Mouse (Mus musculus) limb, embryonic 15.5 days (tissue): ENCODE results near the gene Tas2r143. TPM values are rescaled to one million over a fixed set of nuclear protein-coding genes. Genes with fewer than 3 reads are reported as not detected.

Source experiments
- ATAC-seq: fragments of 200-750 bp; cut with Nextera tagmentation; 2 replicates; pipeline ENCODE4 v1.8.0; 2017; ENCODE audit warnings: low read depth, moderate TSS enrichment; ENCODE audit not compliant: insufficient number of reproducible peaks, low FRiP score, low TSS enrichment
- H3K27ac ChIP-seq: fragments of 300-500 bp; sonication (generic); 2 replicates; pipeline ENCODE4 v1.5.1; 2015; ENCODE audit warnings: moderate library complexity, mild to moderate bottlenecking, inconsistent platforms
- H3K27me3 ChIP-seq: fragments of 300-500 bp; sonication (generic); 2 replicates; pipeline ENCODE4 v1.6.1; 2015; ENCODE audit warnings: inconsistent platforms
- H3K36me3 ChIP-seq: fragments of 300-500 bp; sonication (generic); 2 replicates; pipeline ENCODE4 v1.6.1; 2015; ENCODE audit warnings: inconsistent platforms
- H3K4me1 ChIP-seq: fragments of 300-500 bp; sonication (generic); 2 replicates; pipeline ENCODE4 v1.6.1; 2015; ENCODE audit warnings: inconsistent platforms
- H3K4me2 ChIP-seq: fragments of 300-500 bp; sonication (generic); 2 replicates; pipeline ENCODE4 v1.6.1; 2015; ENCODE audit warnings: mild to moderate bottlenecking, inconsistent platforms
- H3K4me3 ChIP-seq: fragments of 300-500 bp; sonication (generic); 2 replicates; pipeline ENCODE4 v1.5.1; 2015; ENCODE audit warnings: mild to moderate bottlenecking, inconsistent platforms
- H3K9ac ChIP-seq: fragments of 300-500 bp; sonication (generic); 2 replicates; pipeline ENCODE4 v1.6.1; 2015; ENCODE audit warnings: inconsistent platforms
- H3K9me3 ChIP-seq: fragments of 300-500 bp; sonication (generic); 2 replicates; pipeline ENCODE4 v1.6.1; 2016; ENCODE audit warnings: inconsistent platforms
- WGBS: fragments of 180-500 bp; shearing (Covaris S2); methylation state at CpG from one replicate; pipeline ENCODE4 v1.1.7; 2015; 5-methylcytosine and 5-hydroxymethylcytosine counted together
- polyA plus RNA-seq: library from polyadenylated mRNA; unstranded; fragments of >200 nt; fragmentation: Nextera tagmentation; extraction: Ambion mirVana; gene quantifications from 2 replicates; pipeline ENCODE4 v1.2.1, GENCODE M21; 2015

Gene Tas2r143
- polyA plus RNA-seq, 1 experiment from 2014 or later: not detected

- Histone ChIP-seq H3K4me1 (peaks cover 10% of the 10 kb centered on the region; the same call in 1 of the 2 replicates), H3K9me3 (no peaks in the 10 kb centered on the region), H3K4me3 (no peak overlapping the region), H3K36me3 (no peaks in the 10 kb centered on the region), H3K27ac (no peak overlapping the region), H3K9ac (no peak overlapping the region), H3K4me2 (no peak overlapping the region), H3K27me3 (no peaks in the 10 kb centered on the region)
- ATAC-seq: no peak
- WGBS: 34% methylated on average over 2 of the region's 2 CpGs
Measured at GRCm38 (mm10) chr6:42381221-42381620, 18.8 kb upstream of the Tas2r143 start.

- no peaks in the 10 kb centered on the region for H3K27me3 ChIP-seq
- no peaks in the 10 kb centered on the region for H3K9me3 ChIP-seq
- H3K4me2 ChIP-seq: no peak overlapping the region
- H3K9ac ChIP-seq: no peak overlapping the region
- H3K36me3 ChIP-seq: no peaks in the 10 kb centered on the region
- H3K27ac ChIP-seq: 0 out of 2 replicates have a peak overlapping the region, but pooled peaks have one; percentile 27
- ATAC-seq: no peak
- WGBS: 61% methylated on average over 9 of the region's 9 CpGs
- H3K4me3 ChIP-seq: no peak overlapping the region
- peaks cover 10% of the 10 kb centered on the region; the same call in 1 of the 2 replicates for H3K4me1 ChIP-seq
Measured at GRCm38 (mm10) chr6:42381916-42382381, 18.1 kb upstream of the Tas2r143 start.

GRCm38 (mm10) chr6:42383360-42383759 is 16.7 kb upstream of the Tas2r143 start:
- no peak overlapping the region for H3K9ac ChIP-seq
- 90% methylated on average over 5 of the region's 5 CpGs for WGBS
- H3K4me3 ChIP-seq: no peak overlapping the region
- peaks cover 10% of the 10 kb centered on the region; the same call in 1 of the 2 replicates for H3K4me1 ChIP-seq
- H3K27me3 ChIP-seq: no peaks in the 10 kb centered on the region
- H3K27ac ChIP-seq: no peak overlapping the region
- ATAC-seq: no peak
- H3K36me3 ChIP-seq: no peaks in the 10 kb centered on the region
- H3K9me3 ChIP-seq: no peaks in the 10 kb centered on the region
- H3K4me2 ChIP-seq: no peak overlapping the region

DNA sequence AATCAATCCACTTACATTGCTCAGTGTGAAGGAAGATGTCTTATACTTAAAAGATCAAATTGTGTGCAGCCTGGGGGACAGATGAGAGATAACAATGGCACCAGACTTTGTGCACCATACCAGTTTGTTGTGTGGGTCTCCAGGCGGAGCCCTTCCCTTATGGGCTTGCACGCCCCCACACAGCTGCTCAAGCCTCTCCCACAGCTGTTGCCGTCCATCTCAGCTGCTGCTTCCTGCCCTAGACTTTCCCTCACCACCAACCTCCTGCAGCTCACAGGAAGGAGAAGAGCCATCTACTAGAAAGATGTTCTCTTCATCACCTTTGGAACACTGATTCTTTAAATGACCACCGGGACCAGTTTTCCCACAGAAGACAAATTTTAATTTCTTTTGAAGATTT is 14.4 kb upstream of the Tas2r143 start:
- Histone ChIP-seq H3K4me1 (peaks cover 10% of the 10 kb centered on the region; the same call in 1 of the 2 replicates), H3K4me3 (no peak overlapping the region), H3K9ac (no peak overlapping the region), H3K27me3 (no peaks in the 10 kb centered on the region), H3K27ac (no peak overlapping the region), H3K36me3 (no peaks in the 10 kb centered on the region), H3K4me2 (no peak overlapping the region), H3K9me3 (no peaks in the 10 kb centered on the region)
- ATAC-seq: no peak
- WGBS: 65% methylated on average over 4 of the region's 4 CpGs

DNA sequence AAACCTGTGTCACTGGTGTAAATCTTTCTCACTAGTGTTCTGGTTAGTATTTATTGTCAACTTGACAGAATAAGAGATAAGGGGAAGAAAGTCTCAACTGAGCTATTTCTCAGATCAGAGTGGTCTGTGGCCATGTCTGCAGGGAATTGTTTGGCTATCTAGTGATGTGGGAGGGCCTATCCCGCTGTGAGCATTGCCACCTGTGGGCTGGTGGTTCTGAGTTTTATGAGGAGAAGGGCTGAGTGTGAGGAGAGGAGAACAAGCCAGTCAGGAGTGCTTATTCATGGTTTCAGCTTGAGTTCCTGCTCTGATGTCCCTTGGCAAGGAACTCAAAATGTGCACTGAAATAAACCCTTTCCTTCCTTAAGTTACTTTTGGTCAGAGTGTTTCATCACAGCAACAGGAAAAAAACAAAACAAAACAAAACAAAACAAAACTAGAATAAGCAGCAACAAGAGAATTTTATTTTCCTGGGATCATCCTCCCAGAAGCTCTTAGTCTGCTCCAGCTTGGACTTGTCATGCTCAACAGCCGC is 8.2 kb upstream of the Tas2r143 start:
- Histone ChIP-seq H3K4me3 (no peak overlapping the region), H3K9me3 (no peaks in the 10 kb centered on the region), H3K9ac (no peak overlapping the region), H3K36me3 (no peaks in the 10 kb centered on the region), H3K4me1 (no peaks in the 10 kb centered on the region), H3K27me3 (no peaks in the 10 kb centered on the region), H3K4me2 (no peak overlapping the region), H3K27ac (no peak overlapping the region)
- ATAC-seq: no peak
- 35% methylated on average over 2 of the region's 2 CpGs for WGBS

DNA sequence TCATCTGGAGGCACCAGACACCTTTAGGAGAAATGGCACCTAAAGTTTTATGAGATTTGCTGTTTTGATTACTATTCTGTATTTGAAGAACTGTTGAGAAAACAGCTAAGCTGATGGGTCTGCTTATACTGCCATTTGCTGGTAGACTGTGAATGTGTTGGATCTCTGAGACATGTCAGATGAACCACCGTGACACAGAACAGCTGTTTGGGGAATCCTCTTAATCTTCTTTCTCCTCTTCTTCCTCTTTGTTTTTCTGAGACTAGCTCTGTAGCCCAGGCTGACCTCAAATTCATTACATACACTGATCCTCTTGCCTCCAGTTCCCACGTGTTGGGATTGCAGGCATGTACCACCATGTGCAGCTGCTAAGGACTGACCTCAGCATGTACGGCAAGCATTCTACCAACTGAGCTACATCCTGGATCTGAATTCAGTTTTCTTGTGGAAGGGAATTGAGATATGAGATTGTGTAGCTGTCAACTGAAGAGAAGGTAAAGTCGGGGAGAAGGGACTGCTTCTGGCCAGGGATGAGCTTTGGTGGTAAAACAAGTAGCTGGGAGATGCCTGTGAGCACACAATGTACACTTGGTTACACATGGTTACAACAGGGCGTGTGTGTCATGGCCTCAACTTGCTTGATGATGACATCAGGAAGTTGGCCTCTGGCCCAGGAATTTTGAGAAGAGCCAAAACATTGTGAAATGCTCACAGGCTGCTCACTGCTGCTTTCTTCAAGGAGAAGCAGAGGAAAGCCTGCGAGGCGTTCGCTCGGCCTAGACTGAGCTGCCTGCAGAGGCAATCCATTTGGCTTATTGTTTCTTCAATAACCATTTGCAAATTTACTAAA is 3.9 kb upstream of the Tas2r143 start:
- H3K9ac ChIP-seq: no peak overlapping the region
- H3K9me3 ChIP-seq: no peaks in the 10 kb centered on the region
- peak; percentile 67; the same call in 1 of the 2 replicates for ATAC-seq
- H3K36me3 ChIP-seq: no peaks in the 10 kb centered on the region
- WGBS: 54% methylated on average over 9 of the region's 9 CpGs
- H3K4me3 ChIP-seq: no peak overlapping the region
- no peak overlapping the region for H3K27ac ChIP-seq
- H3K4me1 ChIP-seq: no peaks in the 10 kb centered on the region
- H3K4me2 ChIP-seq: no peak overlapping the region
- H3K27me3 ChIP-seq: no peaks in the 10 kb centered on the region

- WGBS: 63% methylated on average over 3 of the region's 3 CpGs
- no peak overlapping the region for H3K4me2 ChIP-seq
- no peak for ATAC-seq
- H3K9ac ChIP-seq: no peak overlapping the region
- no peaks in the 10 kb centered on the region for H3K4me1 ChIP-seq
- no peak overlapping the region; the same call in 1 of the 2 replicates for H3K27ac ChIP-seq
- no peaks in the 10 kb centered on the region for H3K9me3 ChIP-seq
- no peaks in the 10 kb centered on the region for H3K36me3 ChIP-seq
- no peaks in the 10 kb centered on the region for H3K27me3 ChIP-seq
- H3K4me3 ChIP-seq: no peak overlapping the region
Measured at GRCm38 (mm10) chr6:42397041-42397657, 2.9 kb upstream of the Tas2r143 start.

GRCm38 (mm10) chr6:42398285-42398684 is 1.8 kb upstream of the Tas2r143 start:
- Histone ChIP-seq H3K27me3 (no peaks in the 10 kb centered on the region), H3K4me3 (no peak overlapping the region), H3K4me1 (no peaks in the 10 kb centered on the region), H3K36me3 (no peaks in the 10 kb centered on the region), H3K27ac (no peak overlapping the region), H3K9ac (no peak overlapping the region), H3K9me3 (no peaks in the 10 kb centered on the region), H3K4me2 (no peak overlapping the region)
- ATAC-seq: no peak
- 88% methylated on average over 3 of the region's 3 CpGs for WGBS

DNA sequence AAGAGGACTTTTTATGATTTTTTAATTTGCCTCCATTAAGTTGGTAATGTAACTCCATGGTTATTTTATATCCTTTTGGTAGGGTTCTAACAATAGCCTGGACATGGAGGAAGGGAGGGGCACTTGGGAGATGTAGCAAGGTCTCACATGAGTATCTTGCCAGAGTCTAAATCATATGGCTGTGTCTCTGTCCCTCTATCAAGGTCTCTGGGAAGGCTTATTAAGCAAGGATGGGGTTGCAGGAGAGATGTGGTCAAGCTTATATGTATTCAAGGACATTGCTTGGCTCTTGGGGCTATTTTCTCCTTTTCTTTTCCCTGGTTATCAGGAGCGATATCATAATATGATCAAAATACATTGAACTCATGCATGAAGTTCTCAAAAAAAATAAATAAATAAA is 1.0 kb upstream of the Tas2r143 start:
- Histone ChIP-seq H3K9ac (no peak overlapping the region), H3K27me3 (no peaks in the 10 kb centered on the region), H3K27ac (no peak overlapping the region), H3K4me3 (no peak overlapping the region), H3K4me2 (no peak overlapping the region), H3K36me3 (no peaks in the 10 kb centered on the region), H3K9me3 (no peaks in the 10 kb centered on the region), H3K4me1 (no peaks in the 10 kb centered on the region)
- ATAC-seq: no peak
- WGBS: 95% methylated on average over 1 of the region's 1 CpGs

- no peak within 1 kb of the TSS for H3K9ac ChIP-seq
- H3K4me3 ChIP-seq: no peak within 1 kb of the TSS
- no peaks in the 10 kb centered on the region for H3K4me1 ChIP-seq
- H3K27ac ChIP-seq: no peak within 1 kb of the TSS
- no peak within 1 kb of the TSS for H3K4me2 ChIP-seq
- H3K36me3 ChIP-seq: no peaks in the 10 kb centered on the region
- no peaks in the 10 kb centered on the region for H3K9me3 ChIP-seq
- ATAC-seq: no peak
- no peaks in the 10 kb centered on the region for H3K27me3 ChIP-seq
- WGBS: 78% methylated on average over 2 of the region's 2 CpGs
Measured at GRCm38 (mm10) chr6:42405134-42405533, 5.1 kb downstream of the Tas2r143 start, which contains the start of gene Tas2r135. TSS of gene Tas2r135 (plus strand) at chr6:42405434.

DNA sequence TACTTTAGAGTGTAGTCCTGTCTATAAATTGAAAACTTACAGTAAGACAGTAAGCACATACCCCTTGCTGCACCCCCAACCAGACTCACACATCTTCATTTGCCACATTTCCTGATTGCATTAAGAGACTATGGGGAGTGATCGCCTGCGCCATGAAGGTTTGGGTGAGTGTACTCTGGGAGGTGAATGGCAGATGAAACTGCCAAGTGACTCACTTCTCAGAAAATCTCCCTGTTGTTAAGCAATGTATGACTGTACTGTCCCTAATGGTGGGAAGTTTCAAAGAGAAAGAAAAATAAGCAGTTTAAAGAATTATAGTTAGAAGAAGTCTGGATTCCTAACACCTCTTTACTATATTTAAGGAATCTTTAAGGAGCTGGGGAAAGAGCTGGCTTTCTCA is 19.4 kb downstream of the Tas2r143 start:
- H3K4me3 ChIP-seq: no peak overlapping the region
- H3K27ac ChIP-seq: no peak overlapping the region
- no peaks in the 10 kb centered on the region for H3K36me3 ChIP-seq
- H3K9ac ChIP-seq: no peak overlapping the region
- H3K9me3 ChIP-seq: no peaks in the 10 kb centered on the region
- 72% methylated on average over 2 of the region's 2 CpGs for WGBS
- no peaks in the 10 kb centered on the region for H3K27me3 ChIP-seq
- H3K4me2 ChIP-seq: no peak overlapping the region
- no peak for ATAC-seq
- H3K4me1 ChIP-seq: no peaks in the 10 kb centered on the region

DNA sequence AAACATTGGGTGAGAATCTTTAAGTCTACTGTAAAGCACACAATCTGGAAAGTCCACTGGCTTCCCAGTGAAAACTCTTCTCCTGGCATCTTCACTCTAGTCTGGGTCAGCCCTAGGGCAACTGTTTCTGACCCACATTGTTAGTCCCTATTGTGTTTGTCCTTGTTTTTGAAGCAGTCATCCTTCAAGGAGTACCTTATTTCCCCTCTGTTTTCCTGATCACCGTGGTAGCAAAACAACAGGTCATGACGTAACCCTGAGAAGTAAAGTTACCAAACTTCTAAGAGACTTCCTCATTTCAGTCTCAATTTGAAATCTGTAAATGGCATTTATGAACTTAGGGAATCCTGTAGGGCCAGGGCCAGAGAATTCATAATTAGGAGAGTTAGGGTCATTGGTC is 21.4 kb downstream of the Tas2r143 start:
- no peak overlapping the region for H3K4me2 ChIP-seq
- H3K4me3 ChIP-seq: no peak overlapping the region
- no peaks in the 10 kb centered on the region for H3K36me3 ChIP-seq
- H3K4me1 ChIP-seq: no peaks in the 10 kb centered on the region
- H3K27me3 ChIP-seq: no peaks in the 10 kb centered on the region
- H3K27ac ChIP-seq: no peak overlapping the region
- 72% methylated on average over 2 of the region's 2 CpGs for WGBS
- no peak for ATAC-seq
- H3K9me3 ChIP-seq: no peaks in the 10 kb centered on the region
- H3K9ac ChIP-seq: no peak overlapping the region
